Mouse (Mus musculus): ENCODE measurements at regions not wholly inside any gene's neighbourhood (a gene's known extent, or its start where the extent isn't known, plus 50 kb on each side); places are given as distances from the start of the nearest gene placed in this dataset.

DNA sequence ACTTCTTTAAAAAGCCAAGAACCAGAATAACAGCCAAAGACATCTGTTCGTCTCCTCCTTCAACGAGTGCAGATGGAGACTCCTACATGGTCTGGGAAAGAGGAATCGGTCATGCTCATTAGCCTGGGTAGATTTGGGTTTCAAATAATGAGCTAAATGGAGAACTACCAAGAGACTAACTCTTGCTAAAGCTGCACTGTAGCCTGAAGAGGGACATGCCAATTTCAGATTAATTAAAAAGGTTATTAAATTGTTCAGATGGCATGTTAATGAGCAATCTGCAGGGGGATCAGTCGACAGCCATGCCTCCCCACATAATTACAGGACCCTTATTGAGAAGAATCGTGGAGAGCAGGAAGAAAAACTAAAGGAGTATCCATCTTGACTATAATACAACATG, 386.1 kb downstream of the Nedd1 start:
- DNase-seq (ENCODE audit: low read depth, low spot score): no peak

DNA sequence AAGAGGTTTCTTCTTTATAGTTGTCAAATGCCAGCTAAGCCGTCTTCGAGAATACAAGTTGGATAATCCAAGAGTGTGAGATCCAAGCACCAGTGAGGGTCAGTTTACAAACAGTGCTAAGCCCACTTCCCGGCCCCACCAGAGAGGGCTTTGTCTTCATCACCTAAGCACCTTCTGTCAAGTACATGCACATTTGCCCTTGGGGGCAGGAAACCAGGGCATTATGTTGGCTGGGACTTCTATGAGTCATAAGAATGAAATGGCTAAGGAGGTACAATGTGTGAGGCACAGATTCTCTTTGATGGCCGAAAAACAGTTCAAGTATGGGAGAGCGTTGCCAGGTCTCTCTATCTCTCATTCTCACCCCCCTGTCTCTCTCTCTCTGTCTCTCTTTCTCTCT, 387.1 kb downstream of the Nedd1 start:
- DNase-seq (ENCODE audit: low read depth, low spot score): no peak

DNA sequence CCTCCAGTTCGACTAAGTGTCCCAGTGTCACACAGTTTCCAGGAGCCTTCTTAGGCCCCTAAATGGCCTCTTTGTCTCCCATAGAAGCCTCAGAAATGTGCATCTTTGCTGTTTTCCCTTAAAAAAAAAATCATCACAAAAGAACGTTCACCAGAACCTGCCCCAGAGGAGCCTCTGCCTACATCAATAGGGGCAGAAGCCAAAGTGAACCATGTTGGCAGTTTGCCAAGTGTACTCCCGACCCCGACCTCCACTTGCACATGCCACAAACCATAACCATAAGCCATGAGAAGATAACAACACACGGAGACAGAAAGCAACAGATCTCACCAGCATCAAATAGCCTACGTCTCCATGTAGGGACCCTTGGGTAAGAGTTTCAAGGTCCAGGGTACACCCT, 388.4 kb downstream of the Nedd1 start:
- no peak for DNase-seq (ENCODE audit: low read depth, low spot score)

DNA sequence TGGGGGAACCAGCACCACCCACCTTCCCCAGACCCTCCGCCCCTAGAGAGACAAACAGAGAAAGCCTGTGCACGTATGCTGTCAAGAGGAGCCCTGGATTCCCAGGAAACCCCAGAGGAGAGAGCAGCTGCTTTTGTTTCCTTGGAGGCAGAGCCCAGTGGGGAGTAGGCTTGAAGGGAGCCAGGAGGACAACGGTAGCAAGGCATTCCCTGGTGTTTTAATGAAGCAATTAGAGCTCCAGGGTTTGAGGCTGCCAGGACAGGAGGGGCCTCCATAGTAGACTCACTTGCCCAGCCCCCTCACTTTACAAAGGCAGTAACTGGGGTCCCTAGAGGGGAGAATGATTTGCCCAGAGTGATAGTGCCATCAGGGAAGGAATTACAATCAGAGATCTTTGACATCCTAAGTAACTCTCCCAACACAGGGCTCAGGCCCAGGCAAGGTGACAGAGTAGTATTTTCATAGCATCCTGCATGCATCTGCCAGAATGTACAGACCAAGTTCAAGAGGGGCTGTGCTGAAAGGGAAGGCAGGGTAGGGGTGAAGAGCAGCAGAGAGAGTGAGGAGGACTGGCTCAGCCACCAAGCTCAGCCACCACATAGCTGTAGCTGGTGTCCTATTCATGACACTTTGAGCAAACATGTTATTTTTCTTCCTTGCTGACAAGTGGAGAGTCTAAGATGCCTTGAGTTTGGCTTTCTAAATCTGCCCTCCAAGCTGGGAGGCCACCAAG, 389.0 kb downstream of the Nedd1 start:
- DNase-seq (ENCODE audit: low read depth, low spot score): no peak

DNA sequence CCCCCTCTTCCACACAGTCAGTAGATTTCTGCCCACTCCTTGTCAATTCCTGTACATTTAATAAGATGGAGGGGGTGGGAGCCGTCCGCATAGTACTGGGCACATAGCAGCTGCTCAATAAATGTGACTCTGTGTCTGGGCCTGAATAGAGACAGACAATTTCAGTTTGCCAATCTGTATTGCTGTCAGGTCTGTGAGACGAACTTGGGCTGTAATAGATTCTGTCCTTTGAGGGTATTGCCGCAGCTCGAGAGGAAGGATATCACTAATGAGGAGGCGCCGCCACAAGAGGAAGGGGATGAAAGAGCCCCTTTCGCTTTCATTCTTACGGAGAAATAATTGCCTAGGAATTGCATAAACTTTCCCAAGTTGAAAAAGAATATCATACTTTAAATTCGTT, 392.1 kb downstream of the Nedd1 start:
- DNase-seq (ENCODE audit: low read depth, low spot score): no peak

DNA sequence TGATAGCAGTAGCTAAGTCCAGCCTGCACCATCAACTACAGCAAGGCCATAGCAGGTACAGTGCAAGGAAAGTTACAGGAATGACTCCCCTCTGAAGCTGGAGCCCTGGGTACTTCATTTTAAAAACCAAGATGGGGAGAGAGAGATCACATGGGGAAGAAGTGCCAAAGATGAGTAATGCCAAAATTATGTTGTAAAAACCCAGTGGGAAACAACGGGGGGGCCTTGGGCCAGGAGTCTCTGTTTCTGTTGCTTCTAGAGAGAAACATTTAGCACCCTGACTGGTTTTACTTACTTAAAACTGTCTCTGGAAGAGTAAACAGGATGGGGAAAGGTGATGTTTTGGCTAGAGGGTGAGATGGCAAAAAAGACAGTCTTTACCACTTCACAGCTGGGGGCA, 392.6 kb downstream of the Nedd1 start:
- no peak for DNase-seq (ENCODE audit: low read depth, low spot score)

DNA sequence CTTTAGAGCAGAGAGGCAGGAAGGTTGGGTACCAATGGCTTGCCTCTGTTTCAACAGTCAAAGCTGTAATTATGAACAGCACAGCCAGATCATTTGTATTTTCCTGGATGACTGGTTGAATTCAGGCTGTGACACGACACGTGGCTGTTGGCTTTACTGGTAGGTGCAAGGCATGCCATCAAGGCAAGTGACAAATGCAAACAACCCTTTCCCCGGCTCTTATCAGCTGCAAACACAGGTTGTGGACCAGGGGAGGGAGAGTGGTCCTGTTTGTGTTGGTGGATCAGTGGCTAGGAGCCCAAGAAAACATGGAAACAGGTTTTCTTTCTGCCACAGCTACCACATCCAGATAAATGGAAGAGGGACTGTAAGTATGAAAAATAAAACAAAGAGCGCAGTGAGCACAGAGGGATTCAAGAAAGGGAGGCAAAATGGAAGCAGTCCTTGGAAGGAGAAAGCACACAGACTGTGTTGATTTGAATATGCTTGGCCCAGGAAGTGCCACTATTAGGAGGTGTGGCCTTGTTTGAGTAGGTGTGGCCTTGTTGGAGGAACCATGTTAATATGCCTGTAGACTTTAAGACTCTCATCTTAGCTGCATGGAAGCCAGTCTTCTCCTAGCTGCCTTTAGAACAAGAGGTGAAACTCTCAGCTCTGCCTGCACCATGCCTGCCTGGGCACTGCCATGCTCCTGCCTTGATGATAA, 396.8 kb downstream of the Nedd1 start:
- DNase-seq (ENCODE audit: low read depth, low spot score): no peak

DNA sequence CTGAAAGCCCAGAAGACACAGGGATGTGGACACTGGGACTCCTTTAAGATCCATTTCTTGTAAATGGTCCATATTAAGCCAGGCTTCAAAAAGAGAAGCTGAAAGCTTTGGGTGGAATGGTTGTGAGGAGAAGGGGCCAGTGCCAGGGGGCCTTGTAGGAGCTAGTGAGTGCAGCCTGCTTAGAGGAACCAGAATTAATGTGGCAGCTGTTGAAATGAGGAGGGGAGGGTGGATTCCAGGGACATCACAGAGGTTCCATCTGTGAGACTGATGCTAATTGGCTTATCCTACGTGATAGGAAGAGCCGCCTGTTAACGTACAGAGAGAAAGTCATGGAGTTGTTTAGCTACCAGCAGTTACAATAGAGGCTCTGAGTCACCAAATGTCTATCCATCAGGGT, 407.6 kb downstream of the Nedd1 start:
- DNase-seq (ENCODE audit: low read depth, low spot score): no peak

DNA sequence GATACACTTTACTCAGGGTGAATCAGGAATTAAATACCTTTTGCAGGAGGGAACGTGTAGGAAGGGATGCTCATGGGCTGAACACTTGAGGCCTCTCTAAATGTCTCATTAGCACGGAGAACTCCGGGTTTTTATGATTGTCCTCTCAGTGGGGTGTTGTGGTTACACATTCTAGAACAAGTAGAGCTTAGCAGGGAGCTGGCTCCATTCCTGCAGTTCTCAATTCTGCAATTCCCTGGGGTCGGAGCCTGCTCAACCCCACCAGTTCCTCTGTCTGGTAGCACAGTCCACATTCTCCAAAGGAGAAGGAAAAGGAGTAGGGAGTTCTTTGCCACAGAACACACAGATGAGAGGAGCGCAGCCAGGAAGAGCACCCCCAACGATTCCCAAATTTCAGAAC, 409.9 kb downstream of the Nedd1 start:
- no peak for DNase-seq (ENCODE audit: low read depth, low spot score)

DNA sequence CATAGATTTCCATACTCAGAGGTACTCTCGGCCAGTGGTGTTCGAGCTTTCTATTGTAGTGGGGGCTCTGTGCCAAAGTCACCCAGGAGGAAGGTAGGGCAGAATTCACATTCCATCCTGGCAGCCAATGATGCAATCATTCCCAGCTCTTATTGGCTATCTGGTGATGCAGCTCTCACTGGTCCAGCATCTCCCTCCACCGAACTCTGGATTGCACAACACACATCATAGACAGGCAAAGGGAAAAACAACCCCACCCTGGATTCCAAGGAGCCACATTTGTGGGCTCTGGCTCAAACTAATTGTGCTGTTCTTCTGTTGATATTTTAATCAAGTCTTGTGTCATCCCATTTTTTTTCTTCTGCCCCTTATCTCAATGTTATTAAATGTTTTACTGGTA, 413.6 kb downstream of the Nedd1 start:
- DNase-seq (ENCODE audit: low read depth, low spot score): no peak

DNA sequence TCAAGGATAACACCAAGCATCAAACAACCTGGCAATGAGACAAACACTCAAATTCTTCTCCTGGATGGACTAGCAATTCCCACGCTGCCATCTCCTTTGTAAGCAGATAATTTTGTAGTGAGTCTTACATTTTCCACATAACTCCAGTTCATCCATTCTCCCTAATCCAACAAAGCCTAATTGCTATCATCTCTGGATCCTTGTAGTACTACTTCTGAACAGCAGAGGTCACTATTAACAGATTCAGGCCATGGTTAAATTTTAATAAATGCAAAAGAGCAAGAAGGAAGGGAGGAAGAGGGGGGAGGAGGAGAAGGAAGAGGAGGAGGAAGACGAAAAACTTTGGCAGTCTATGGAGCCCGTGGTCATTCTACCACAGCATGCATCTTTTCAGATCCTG, 414.4 kb downstream of the Nedd1 start:
- peak; percentile 54 for DNase-seq (ENCODE audit: low read depth, low spot score)

DNA sequence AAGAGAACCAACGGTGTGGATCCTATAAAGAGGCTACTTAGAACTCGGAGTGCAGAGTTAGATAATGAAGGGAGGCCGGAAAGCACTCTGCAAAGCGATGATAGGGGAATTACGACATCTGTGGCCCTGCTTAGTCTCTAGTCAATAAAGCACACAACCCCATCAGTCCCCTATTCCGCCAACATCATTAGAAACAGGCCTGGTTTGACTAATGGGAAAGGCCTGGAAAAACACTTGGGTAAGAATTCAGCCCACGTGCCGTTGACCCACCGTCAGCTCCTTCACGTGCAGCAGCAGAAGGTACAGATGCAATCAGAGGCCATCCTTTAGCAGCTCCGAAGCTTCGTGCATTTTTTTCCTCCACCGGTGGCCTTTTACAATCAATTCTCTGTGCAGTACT, 423.5 kb downstream of the Nedd1 start:
- no peak for DNase-seq (ENCODE audit: low read depth, low spot score)

DNA sequence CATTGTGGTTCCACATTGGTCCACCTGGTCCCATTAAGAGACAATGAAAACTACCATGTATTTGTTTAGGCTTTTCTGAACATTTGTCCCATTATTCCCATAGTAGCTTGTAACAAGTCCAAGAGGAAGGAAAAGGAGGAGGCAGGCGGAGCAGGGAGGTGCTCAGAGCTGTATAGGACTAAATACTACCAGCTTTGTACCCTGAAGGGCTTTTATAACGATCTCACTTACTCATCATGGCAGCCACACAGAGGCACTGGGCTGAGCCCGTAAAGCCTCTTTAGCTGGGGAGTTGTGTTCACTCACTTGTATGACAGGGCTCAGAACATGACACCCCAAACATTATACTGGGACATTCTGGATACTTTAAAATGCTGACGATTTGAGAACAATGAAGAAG, 425.4 kb downstream of the Nedd1 start:
- no peak for DNase-seq (ENCODE audit: low read depth, low spot score)

DNA sequence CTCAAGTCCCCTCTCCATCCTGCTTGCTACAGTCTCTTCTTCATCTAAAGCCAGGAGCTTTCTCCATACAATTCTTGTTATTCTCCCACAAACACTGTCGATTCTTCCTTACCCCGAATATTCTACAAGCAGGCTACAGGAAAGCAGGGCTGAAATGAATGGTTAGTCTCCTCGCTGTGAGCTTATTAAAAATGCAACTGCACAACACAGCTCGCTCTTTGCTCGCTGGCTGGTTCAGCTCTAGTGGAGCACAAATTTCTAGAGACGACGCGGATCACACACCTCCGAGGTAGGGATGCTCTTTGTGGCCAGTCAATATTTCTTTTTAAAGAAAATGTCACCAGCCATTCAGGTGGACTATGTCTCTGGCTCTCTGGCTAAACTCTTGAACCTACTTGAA, 425.9 kb downstream of the Nedd1 start:
- DNase-seq (ENCODE audit: low read depth, low spot score): no peak

DNA sequence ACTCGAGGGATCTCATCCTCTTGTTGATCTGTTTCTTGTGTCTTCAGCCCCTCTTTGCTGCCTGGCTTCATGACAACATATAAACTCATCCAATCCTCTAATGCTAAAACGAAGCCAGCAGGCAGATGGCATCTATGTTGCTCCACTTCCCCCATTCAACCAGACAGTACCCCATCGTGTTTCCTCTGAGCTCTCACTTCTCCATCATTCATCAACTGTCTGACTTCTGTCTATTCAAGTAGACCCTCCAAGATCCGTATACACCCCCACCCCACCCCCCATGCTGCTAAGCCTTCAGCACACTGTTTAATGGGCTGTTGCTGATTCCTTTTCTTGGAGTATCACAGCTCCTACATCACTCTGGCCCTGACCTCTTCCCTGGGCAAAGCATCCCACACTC, 429.0 kb downstream of the Nedd1 start:
- DNase-seq (ENCODE audit: low read depth, low spot score): no peak

DNA sequence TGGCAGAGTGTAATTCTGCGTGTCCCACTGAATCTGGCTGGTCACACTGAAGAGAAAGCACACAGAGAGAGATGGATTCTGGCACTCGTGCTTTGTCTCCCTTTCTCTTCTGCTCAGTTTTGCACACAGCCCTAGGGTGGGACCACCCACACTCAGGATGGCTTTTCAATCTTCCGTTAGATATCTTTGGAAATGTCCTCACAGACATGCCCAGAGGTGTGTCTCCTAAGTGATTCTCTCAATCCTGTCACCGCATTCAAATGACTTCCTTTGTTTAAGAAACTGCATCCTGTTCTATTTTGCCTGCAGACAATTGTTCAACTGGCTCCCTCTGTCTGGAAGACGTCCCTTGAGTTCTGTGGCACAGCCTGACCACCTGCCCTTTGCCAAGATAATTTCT, 433.0 kb downstream of the Nedd1 start:
- no peak for DNase-seq (ENCODE audit: low read depth, low spot score)

DNA sequence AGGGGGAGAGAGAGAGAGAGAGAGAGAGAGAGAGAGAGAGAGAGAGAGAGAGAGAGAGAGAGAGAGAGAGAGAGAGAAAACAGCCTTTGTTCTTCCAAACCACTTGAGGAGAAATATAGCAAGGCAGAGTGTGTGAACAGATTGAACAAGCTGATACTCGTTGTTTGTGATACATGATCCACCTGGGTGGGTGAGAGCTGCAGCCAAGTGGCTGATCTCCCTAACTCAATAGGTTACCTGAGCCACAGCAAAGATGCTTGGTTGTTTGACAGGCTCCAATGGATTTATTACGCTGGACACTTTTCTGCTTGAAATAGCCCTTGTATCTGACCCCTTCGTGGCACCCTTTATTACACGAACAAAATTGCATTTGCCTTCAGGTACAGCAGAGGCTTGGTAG, 438.0 kb downstream of the Nedd1 start:
- DNase-seq (ENCODE audit: low read depth, low spot score): no peak

DNA sequence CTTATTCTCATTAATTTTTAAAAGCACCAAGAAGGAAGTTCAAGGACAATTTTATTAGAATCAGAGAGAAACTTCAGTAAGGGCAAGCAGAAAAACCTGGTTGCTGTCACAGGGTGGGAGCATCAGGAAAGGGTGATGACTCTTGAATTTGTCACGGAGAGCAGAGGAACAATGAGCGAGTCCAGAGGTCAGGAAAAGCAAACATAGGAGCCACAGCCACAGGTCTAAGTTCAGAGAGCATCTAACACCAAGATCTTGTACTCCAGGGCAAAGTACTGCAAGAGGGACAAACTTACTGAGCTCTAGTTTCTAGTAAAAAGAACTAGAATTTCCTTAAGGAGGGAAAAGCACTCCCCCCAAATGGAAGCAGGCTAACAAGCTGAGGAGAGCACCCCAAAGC, 444.2 kb downstream of the Nedd1 start:
- no peak for DNase-seq (ENCODE audit: low read depth, low spot score)

DNA sequence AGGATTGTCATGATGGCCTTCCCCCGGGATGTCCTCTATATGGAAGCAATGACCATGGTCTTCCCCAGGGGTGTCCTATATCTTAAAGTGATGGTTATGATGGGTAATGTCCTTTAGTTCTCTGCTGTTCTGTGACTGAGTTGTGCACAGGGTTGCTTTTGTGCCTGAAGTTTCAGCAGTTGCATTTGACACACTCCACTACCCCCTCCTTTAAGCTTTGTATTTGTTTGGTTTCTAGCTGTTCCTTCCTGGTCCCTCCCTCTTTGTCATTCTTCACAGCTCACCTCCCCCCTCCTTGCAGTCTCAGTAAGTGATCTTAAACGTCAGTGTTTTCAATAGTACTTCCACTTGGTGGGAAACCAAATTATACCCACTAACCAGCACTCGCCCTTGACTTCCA, 464.4 kb downstream of the Nedd1 start:
- no peak for DNase-seq (ENCODE audit: low read depth, low spot score)

DNA sequence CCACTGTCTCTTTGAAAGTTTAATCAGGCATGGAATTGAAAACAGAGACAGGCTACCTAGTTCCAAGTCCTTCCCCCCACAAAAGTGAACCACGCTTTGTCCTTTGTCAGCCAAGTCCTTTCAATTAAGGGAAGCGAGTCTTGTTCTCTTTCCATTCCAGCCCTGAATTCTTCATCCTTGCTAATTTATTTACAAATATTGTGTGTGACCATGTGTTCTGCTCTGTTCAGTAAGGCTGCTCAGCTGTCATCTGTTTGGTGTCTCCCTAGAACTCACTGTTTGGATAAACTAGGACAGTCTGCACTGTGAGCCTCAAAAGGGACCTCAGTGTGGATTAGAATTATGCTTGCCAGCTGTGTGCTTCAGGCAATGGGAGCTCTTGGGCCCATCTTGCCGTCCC, 473.6 kb downstream of the Nedd1 start:
- no peak for DNase-seq (ENCODE audit: low read depth, low spot score)

DNA sequence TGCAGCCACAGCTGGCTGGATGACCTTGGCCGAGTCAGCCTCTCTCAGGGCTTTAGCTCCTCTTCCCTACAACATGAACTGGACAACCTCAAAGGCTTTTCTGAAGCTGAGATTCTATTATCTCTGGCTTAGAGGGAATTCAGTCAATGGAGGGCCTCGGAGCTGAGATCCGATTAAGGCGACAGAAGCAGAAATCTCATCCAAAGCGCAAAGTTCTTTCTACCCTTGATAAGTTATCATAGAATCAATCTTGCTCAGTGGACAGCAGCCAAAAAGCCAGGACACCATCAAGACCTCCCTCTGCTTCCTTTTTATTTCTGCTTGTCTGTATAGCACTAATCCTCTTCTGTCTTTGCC, 474.8 kb downstream of the Nedd1 start:
- DNase-seq (ENCODE audit: low read depth, low spot score): no peak

DNA sequence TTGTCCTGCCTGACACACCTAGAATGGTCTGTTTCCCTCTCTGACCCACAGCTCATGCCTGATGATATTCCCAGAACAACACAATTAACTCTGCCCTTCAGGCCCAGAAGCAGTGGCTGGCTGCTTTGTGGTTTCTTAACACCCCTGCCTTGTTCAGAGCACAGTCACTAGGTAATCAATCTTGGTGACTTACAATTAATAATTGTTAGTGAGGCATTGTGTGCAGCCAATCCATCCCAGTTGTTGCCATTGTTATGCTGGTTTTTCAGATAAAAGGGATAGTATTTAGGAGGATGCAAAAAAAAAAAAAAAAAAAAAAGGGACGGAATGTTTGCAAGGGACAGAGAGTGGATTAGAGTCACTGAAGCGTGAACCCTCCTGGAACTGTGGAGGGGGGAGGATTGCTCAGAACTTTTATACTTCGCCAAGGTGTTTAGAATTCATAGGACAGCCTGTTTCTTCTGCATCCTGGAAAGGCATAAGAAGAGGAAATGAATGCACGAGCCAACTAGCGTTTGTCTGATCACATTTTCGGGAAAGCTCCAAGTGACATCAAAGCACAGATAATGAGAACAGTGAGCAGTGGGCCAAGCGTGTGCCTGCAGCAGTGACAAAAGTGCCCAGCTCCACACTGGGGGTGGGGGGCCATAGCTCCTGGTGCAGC, 475.3 kb downstream of the Nedd1 start:
- DNase-seq (ENCODE audit: low read depth, low spot score): no peak
